Mouse (Mus musculus): ENCODE results near the gene Syt16.

DNA sequence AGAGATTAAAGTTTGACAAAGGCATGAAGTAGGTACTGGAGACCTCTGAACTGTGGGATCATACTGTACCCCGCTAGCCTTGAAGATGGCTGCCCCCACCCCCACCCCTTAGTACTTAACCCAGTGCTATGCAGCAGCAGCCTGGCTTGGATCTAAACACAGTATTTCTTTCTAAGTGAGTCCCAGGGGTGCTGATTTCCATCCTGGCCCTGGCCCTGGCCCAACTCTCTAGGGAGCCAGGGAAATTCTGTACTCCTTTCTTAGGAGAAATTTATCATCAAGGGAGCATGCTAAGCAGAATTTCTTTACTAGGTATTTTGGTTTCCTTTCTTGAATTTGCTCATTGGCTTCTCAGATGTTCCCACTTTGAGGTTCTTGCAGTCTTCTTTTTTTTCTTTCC lies 285.4 kb downstream of the Syt16 start:
- TF ChIP-seq POLR2AphosphoS2 (IDR thresholded peaks at IDR 0.05; ENCODE audit: insufficient read length, low read depth) (no peak), CEBPB (IDR thresholded peaks at IDR 0.05; ENCODE audit: insufficient read depth, poor library complexity, severe bottlenecking) (no peak), E2F4 (IDR thresholded peaks at IDR 0.05; ENCODE audit: insufficient read depth) (no peak), POLR2A (IDR thresholded peaks at IDR 0.05; ENCODE audit: insufficient read length, low read depth) (no peak), MAX (IDR thresholded peaks at IDR 0.05; ENCODE audit: low read depth) (no peak), TCF12 (IDR thresholded peaks at IDR 0.05; ENCODE audit: insufficient read depth, poor library complexity, severe bottlenecking) (no peak)
